Mouse (Mus musculus) midbrain, postnatal 0 days (tissue): ENCODE results near the gene Gsdma. TPM values are rescaled to one million over a fixed set of nuclear protein-coding genes. Genes with fewer than 3 reads are reported as not detected.
"Not testable (repeated sequence)": the region's sequence is repeated elsewhere in the genome, so short reads cannot be mapped to it uniquely, and the experiment has no call there.

ENCODE experiments used
- ATAC-seq: fragments of 200-750 bp; cut with Nextera tagmentation; 2 replicates; pipeline ENCODE4 v1.8.0; 2017; ENCODE audit warnings: moderate number of reproducible peaks, mild to moderate bottlenecking, moderate TSS enrichment, moderate library complexity; ENCODE audit not compliant: low FRiP score
- DNase-seq: peaks from one replicate; pipeline ENCODE4 v3.0.0-alpha.2; 2015; ENCODE audit warnings: low spot score
- H3K27ac ChIP-seq: fragments of 300-500 bp; sonication (generic); 2 replicates; pipeline ENCODE4 v1.5.1; 2014; ENCODE audit warnings: low read depth, mild to moderate bottlenecking, low read length, mixed read lengths
- H3K27me3 ChIP-seq: fragments of 300-500 bp; sonication (generic); 2 replicates; pipeline ENCODE4 v1.6.1; 2014; ENCODE audit warnings: low read length, control low read depth, mixed read lengths; ENCODE audit not compliant: insufficient read depth
- H3K36me3 ChIP-seq: fragments of 300-500 bp; sonication (generic); 2 replicates; pipeline ENCODE4 v1.6.1; 2014; ENCODE audit warnings: low read length, control low read depth, mixed read lengths; ENCODE audit not compliant: insufficient read depth
- H3K4me1 ChIP-seq: fragments of 300-500 bp; sonication (generic); 2 replicates; pipeline ENCODE4 v1.6.1; 2014; ENCODE audit warnings: mild to moderate bottlenecking, control low read depth, antibody characterized with exemption, low read length, mixed read lengths; ENCODE audit not compliant: insufficient read depth
- H3K4me2 ChIP-seq: fragments of 300-500 bp; sonication (generic); 2 replicates; pipeline ENCODE4 v1.6.1; 2014; ENCODE audit warnings: low read depth, mild to moderate bottlenecking, low read length, mixed read lengths; ENCODE audit not compliant: poor library complexity, severe bottlenecking
- H3K4me3 ChIP-seq: fragments of 300-500 bp; sonication (generic); 2 replicates; pipeline ENCODE4 v1.5.1; 2014; ENCODE audit warnings: low read depth, mild to moderate bottlenecking, low read length, moderate library complexity
- H3K9ac ChIP-seq: fragments of 300-500 bp; sonication (generic); replicated peaks from 2 replicates; pipeline ENCODE4 v1.6.1; 2014; ENCODE audit warnings: mild to moderate bottlenecking, low read length, moderate library complexity, mixed read lengths; ENCODE audit not compliant: poor library complexity, severe bottlenecking
- H3K9me3 ChIP-seq: fragments of 300-500 bp; sonication (generic); 2 replicates; pipeline ENCODE4 v1.6.1; 2016; ENCODE audit warnings: low read length, control low read depth
- CTCF ChIP-seq: IDR thresholded peaks from 2 replicates; pipeline ENCODE4 v1.5.1; 2016; ENCODE audit warnings: antibody characterized with exemption, mild to moderate bottlenecking
- WGBS: fragments of 180-500 bp; shearing (Covaris S2); extraction: QIAGEN DNeasy Blood & Tissue Kit; methylation state at CpG from one replicate; pipeline ENCODE4 v1.1.7; 2014; 5-methylcytosine and 5-hydroxymethylcytosine counted together
- polyA plus RNA-seq: library from polyadenylated mRNA; unstranded; fragments of >200 nt; fragmentation: Nextera tagmentation; extraction: Ambion mirVana; gene quantifications from 2 replicates; pipeline ENCODE4 v1.2.1, GENCODE M21; 2015
- total RNA-seq: library from RNA; depleted of rRNA; stranded (reverse); fragments of >200 nt; gene quantifications from 2 replicates; pipeline ENCODE4 v1.2.3, GENCODE M21; 2014

The Gsdma gene
- total and polyA plus RNA-seq, 2 experiments from 2014 or later = 0.05 TPM; not detected in 1

GRCm38 (mm10) chr11:98630646-98631045 lies 33.5 kb upstream of the Gsdma start:
- Histone ChIP-seq H3K9ac (no peak overlapping the region), H3K27me3 (no peaks in the 10 kb centered on the region), H3K27ac (no peak overlapping the region), H3K9me3 (no peaks in the 10 kb centered on the region), H3K4me2 (no peak overlapping the region), H3K4me3 (no peak overlapping the region), H3K4me1 (no peaks in the 10 kb centered on the region), H3K36me3 (no peaks in the 10 kb centered on the region)
- ATAC-seq (no peak), DNase-seq (no peak)
- no peak for TF ChIP-seq CTCF
- 88% methylated on average over 5 of the region's 5 CpGs for WGBS

GRCm38 (mm10) chr11:98635312-98635970 lies 28.7 kb upstream of the Gsdma start:
- H3K9ac ChIP-seq, H3K9me3 ChIP-seq, H3K27ac ChIP-seq, H3K36me3 ChIP-seq, H3K27me3 ChIP-seq, H3K4me3 ChIP-seq, H3K4me2 ChIP-seq, H3K4me1 ChIP-seq, ATAC-seq: not testable (repeated sequence)
- DNase-seq = peak; percentile 3
- WGBS = 33% methylated on average over 10 of the region's 10 CpGs
- peak; percentile 35 for TF ChIP-seq CTCF

- 76% methylated on average over 1 of the region's 1 CpGs for WGBS
- no peaks in the 10 kb centered on the region for H3K27me3 ChIP-seq
- H3K4me1 ChIP-seq = no peaks in the 10 kb centered on the region
- DNase-seq = no peak
- no peak overlapping the region for H3K4me2 ChIP-seq
- H3K27ac ChIP-seq = no peak overlapping the region
- H3K9me3 ChIP-seq = no peaks in the 10 kb centered on the region
- H3K9ac ChIP-seq = no peak overlapping the region
- no peak for TF ChIP-seq CTCF
- no peaks in the 10 kb centered on the region for H3K36me3 ChIP-seq
- ATAC-seq = no peak
- H3K4me3 ChIP-seq = no peak overlapping the region
Measured at GRCm38 (mm10) chr11:98637501-98637900, 26.6 kb upstream of the Gsdma start.

- no peaks in the 10 kb centered on the region for H3K27me3 ChIP-seq
- no peak overlapping the region for H3K27ac ChIP-seq
- 52% methylated on average over 5 of the region's 5 CpGs for WGBS
- H3K9ac ChIP-seq = no peak overlapping the region
- H3K9me3 ChIP-seq = no peaks in the 10 kb centered on the region
- no peak overlapping the region for H3K4me2 ChIP-seq
- DNase-seq (no peak), ATAC-seq (no peak)
- H3K4me3 ChIP-seq = no peak overlapping the region
- H3K4me1 ChIP-seq = no peaks in the 10 kb centered on the region
- no peak for TF ChIP-seq CTCF
- H3K36me3 ChIP-seq = no peaks in the 10 kb centered on the region
Measured at GRCm38 (mm10) chr11:98640091-98640490, 24.1 kb upstream of the Gsdma start.

GRCm38 (mm10) chr11:98644757-98645156 lies 19.4 kb upstream of the Gsdma start:
- no peak for DNase-seq
- Histone ChIP-seq H3K9ac (no peak overlapping the region), H3K27ac (no peak overlapping the region), H3K9me3 (no peaks in the 10 kb centered on the region), H3K27me3 (no peaks in the 10 kb centered on the region), H3K36me3 (no peaks in the 10 kb centered on the region), H3K4me1 (no peaks in the 10 kb centered on the region), H3K4me3 (no peak overlapping the region), H3K4me2 (no peak overlapping the region)
- no peak for TF ChIP-seq CTCF
- ATAC-seq = no peak
- 76% methylated on average over 3 of the region's 3 CpGs for WGBS

GRCm38 (mm10) chr11:98645946-98646345 lies 18.2 kb upstream of the Gsdma start:
- TF ChIP-seq CTCF = no peak
- H3K27ac ChIP-seq = no peak overlapping the region
- WGBS = 88% methylated on average over 2 of the region's 2 CpGs

More at GRCm38 (mm10) chr11:98645946-98646345, 18.2 kb upstream of the Gsdma start:
- H3K9ac ChIP-seq = no peak overlapping the region
- H3K9me3 ChIP-seq = no peaks in the 10 kb centered on the region
- no peaks in the 10 kb centered on the region for H3K27me3 ChIP-seq
- ATAC-seq (no peak), DNase-seq (no peak)
- H3K4me3 ChIP-seq = no peak overlapping the region
- no peaks in the 10 kb centered on the region for H3K4me1 ChIP-seq
- H3K4me2 ChIP-seq = no peak overlapping the region
- no peaks in the 10 kb centered on the region for H3K36me3 ChIP-seq
